Mouse (Mus musculus): ENCODE measurements around the gene Stard10.

GRCm38 (mm10) chr7:101290401-101290800 is 26.5 kb upstream of the Stard10 start:
- TF ChIP-seq CTCF (IDR thresholded peaks at IDR 0.05; ENCODE audit: insufficient read depth, low read length) (no peak), POLR2A (IDR thresholded peaks at IDR 0.05; ENCODE audit: borderline replicate concordance, extremely low read depth, low read depth, low read length) (no peak)

Measured in lung, adult 2 months (tissue).